Mouse (Mus musculus) megakaryocyte, embryonic 14.5 days (primary cell): ENCODE data around the gene Mypop.

ENCODE experiments used
- FLI1 ChIP-seq: IDR thresholded peaks from 2 replicates; pipeline ENCODE4 v1.6.1; 2012; ENCODE audit warnings: low read length, inconsistent platforms, mixed read lengths
- GATA1 ChIP-seq: IDR thresholded peaks from 3 replicates; pipeline ENCODE4 v1.6.1; 2012; ENCODE audit warnings: mixed read lengths, low read length, inconsistent platforms, borderline replicate concordance

DNA sequence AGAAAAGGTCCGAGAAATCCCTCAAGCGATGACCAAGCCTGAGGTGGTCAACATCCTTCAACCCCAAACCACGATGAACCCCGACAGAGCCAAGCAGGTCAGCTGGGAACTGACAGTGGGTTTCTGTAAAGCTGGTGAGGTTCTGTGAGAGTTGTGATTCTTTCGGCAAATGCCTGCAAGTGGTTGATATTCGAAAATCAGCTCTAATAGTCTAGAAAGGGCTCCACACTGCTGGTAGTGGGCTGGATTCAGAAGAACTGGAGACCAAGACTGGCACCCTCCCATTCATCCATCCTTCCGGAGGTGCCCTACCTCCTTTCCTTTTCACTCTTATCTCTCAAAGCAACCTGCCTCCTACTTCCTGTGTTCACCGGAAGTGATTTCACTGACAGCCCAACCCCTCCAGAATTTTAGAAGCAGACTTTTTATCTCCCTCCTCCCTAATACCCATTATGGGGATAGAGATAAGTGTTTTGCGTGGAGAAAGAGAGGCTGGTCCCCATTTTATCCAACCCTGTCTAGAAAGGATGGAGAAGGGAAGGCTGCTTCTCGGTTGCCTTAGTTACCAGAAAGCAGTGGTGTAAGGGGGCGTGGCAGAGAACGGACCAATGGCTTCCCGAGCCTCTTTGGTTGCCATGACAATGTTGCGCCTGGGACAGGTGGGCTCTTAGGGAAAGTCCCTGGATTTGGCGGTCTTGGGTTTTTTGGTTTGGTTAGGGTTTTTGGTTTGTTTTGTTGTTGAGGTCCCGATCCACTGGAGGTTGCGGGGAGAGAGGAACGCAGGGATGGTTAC is 40.3 kb upstream of the Mypop start:
- TF ChIP-seq GATA1, result no peak
- no peak for TF ChIP-seq FLI1
